Mouse (Mus musculus) lung, postnatal 10 days (tissue): ENCODE results near the gene Tmem208.

Experiments
- DNase-seq: peaks from one replicate; pipeline ENCODE4 v3.0.0; 2021

The Tmem208 gene

GRCm38 (mm10) chr8:105355179-105356024, 29.2 kb downstream of the Tmem208 start:
- DNase-seq: peak; percentile 62

GRCm38 (mm10) chr8:105356681-105357080, 30.5 kb downstream of the Tmem208 start:
- no peak for DNase-seq

- DNase-seq: no peak
These were observed 33.1 kb downstream of the Tmem208 start for GRCm38 (mm10) chr8:105359208-105359607.

GRCm38 (mm10) chr8:105359646-105360045, 33.5 kb downstream of the Tmem208 start:
- DNase-seq: peak; percentile 57

GRCm38 (mm10) chr8:105361751-105362702, 35.9 kb downstream of the Tmem208 start:
- peak; percentile 55 for DNase-seq

- peak; percentile 45 for DNase-seq
These were observed 41.0 kb downstream of the Tmem208 start for GRCm38 (mm10) chr8:105367107-105367506.

- DNase-seq: no peak
These were observed 46.3 kb downstream of the Tmem208 start for GRCm38 (mm10) chr8:105372473-105372872.

GRCm38 (mm10) chr8:105373032-105373431, 46.9 kb downstream of the Tmem208 start, which contains the start of gene Plekhg4:
Gene Plekhg4, plus strand, starts transcription at chr8:105373274.
- DNase-seq: no peak

- DNase-seq: peak; percentile 68
These were observed 48.4 kb downstream of the Tmem208 start for GRCm38 (mm10) chr8:105374513-105374966.

- peak; percentile 79 for DNase-seq
These were observed 52.5 kb downstream of the Tmem208 start for GRCm38 (mm10) chr8:105378673-105379072.

- DNase-seq: no peak
These were observed 54.2 kb downstream of the Tmem208 start for GRCm38 (mm10) chr8:105380308-105380707.

- no peak for DNase-seq
These were observed 57.9 kb downstream of the Tmem208 start for GRCm38 (mm10) chr8:105384070-105384469.
